Mouse (Mus musculus) limb, embryonic 15.5 days (tissue): ENCODE results near the gene Aqp1. TPM values are rescaled to one million over a fixed set of nuclear protein-coding genes. Genes with fewer than 3 reads are reported as not detected.

Source experiments
- ATAC-seq: fragments of 200-750 bp; cut with Nextera tagmentation; 2 replicates; pipeline ENCODE4 v1.8.0; 2017; ENCODE audit warnings: low read depth, moderate TSS enrichment; ENCODE audit not compliant: insufficient number of reproducible peaks, low FRiP score, low TSS enrichment
- H3K27ac ChIP-seq: fragments of 300-500 bp; sonication (generic); 2 replicates; pipeline ENCODE4 v1.5.1; 2015; ENCODE audit warnings: moderate library complexity, mild to moderate bottlenecking, inconsistent platforms
- H3K27me3 ChIP-seq: fragments of 300-500 bp; sonication (generic); 2 replicates; pipeline ENCODE4 v1.6.1; 2015; ENCODE audit warnings: inconsistent platforms
- H3K36me3 ChIP-seq: fragments of 300-500 bp; sonication (generic); 2 replicates; pipeline ENCODE4 v1.6.1; 2015; ENCODE audit warnings: inconsistent platforms
- H3K4me1 ChIP-seq: fragments of 300-500 bp; sonication (generic); 2 replicates; pipeline ENCODE4 v1.6.1; 2015; ENCODE audit warnings: inconsistent platforms
- H3K4me2 ChIP-seq: fragments of 300-500 bp; sonication (generic); 2 replicates; pipeline ENCODE4 v1.6.1; 2015; ENCODE audit warnings: mild to moderate bottlenecking, inconsistent platforms
- H3K4me3 ChIP-seq: fragments of 300-500 bp; sonication (generic); 2 replicates; pipeline ENCODE4 v1.5.1; 2015; ENCODE audit warnings: mild to moderate bottlenecking, inconsistent platforms
- H3K9ac ChIP-seq: fragments of 300-500 bp; sonication (generic); 2 replicates; pipeline ENCODE4 v1.6.1; 2015; ENCODE audit warnings: inconsistent platforms
- H3K9me3 ChIP-seq: fragments of 300-500 bp; sonication (generic); 2 replicates; pipeline ENCODE4 v1.6.1; 2016; ENCODE audit warnings: inconsistent platforms
- WGBS: fragments of 180-500 bp; shearing (Covaris S2); methylation state at CpG from one replicate; pipeline ENCODE4 v1.1.7; 2015; 5-methylcytosine and 5-hydroxymethylcytosine counted together
- polyA plus RNA-seq: library from polyadenylated mRNA; unstranded; fragments of >200 nt; fragmentation: Nextera tagmentation; extraction: Ambion mirVana; gene quantifications from 2 replicates; pipeline ENCODE4 v1.2.1, GENCODE M21; 2015

Aqp1 gene
- polyA plus RNA-seq, 1 experiment from 2014 or later: 122 TPM

DNA sequence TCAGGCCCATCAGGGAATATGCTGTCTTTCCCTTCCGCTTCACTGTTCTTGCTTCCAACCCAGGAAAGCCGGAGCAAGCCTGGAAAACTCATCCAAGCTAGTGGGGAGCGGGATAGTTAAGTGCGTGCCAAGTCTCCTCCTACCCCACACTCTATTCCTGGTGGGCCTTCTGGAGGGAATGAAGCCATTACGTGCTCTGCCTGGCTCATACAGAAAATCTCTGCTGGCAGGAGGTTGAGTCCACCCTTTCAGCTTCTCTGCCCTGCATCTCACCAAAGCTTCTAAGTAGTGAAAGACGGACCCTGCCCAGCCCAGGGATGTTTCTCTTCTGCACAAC lies 3.5 kb upstream of the Aqp1 start:
- H3K27ac ChIP-seq: peak overlapping the region; percentile 80

DNA sequence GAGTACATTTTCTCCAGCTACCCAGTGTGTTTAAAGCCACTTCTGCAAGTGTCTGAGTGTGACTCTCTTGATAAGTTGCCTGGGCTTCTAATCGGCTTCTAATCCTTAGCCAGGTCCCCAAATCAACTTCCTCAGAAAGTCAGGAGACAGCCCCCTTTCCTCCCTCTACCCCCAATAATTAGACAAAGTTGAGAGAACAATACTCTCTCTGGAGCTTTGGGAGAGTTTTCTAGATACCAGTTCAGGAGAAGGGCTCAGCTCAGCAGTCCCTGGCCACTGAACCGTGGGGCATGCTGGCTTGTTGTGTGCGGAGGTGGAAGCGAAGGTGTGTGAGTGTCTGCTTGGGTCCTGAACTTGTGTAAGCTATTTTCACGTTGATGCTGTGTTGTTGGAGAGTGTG lies 1.0 kb downstream of the Aqp1 start:
- Histone ChIP-seq H3K4me2 (peak overlapping the region; percentile 45), H3K27ac (peak overlapping the region; percentile 47; the same call in 1 of the 2 replicates), H3K4me3 (peak overlapping the region; percentile 34), H3K4me1 (peaks cover 88% of the 10 kb centered on the region), H3K9me3 (no peaks in the 10 kb centered on the region), H3K36me3 (no peaks in the 10 kb centered on the region), H3K27me3 (no peaks in the 10 kb centered on the region), H3K9ac (no peak overlapping the region)
- no peak for ATAC-seq
- 73% methylated on average over 5 of the region's 5 CpGs for WGBS

More for the DNA sequence above, 3.5 kb upstream of the Aqp1 start:
- H3K4me2 ChIP-seq: no peak overlapping the region
- H3K4me1 ChIP-seq: peaks cover 64% of the 10 kb centered on the region
- H3K9ac ChIP-seq: no peak overlapping the region
- H3K4me3 ChIP-seq: no peak overlapping the region
- H3K9me3 ChIP-seq: no peaks in the 10 kb centered on the region
- WGBS: 34% methylated on average over 6 of the region's 6 CpGs
- ATAC-seq: peak; percentile 69
- no peaks in the 10 kb centered on the region for H3K36me3 ChIP-seq
- H3K27me3 ChIP-seq: no peaks in the 10 kb centered on the region

DNA sequence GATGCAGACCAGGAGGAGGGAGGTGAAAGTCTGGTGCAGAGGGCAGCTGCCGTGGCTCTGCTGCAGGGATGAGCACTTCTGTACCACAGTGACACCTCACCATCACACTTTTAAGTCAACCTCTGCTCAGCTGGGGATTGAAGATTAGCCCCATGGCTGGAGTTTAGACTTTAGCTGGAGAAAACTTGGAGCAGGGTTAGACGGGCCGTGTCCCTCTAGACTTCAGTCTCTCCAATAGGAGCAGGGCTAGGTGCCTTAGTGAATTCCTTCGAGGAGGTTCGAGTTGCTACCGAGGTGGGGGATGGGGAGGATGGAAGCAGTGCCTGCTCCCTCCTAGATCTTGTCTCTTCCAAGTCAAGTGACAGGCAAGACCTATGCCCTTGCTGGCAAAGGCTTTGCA lies 1.8 kb downstream of the Aqp1 start:
- peaks cover 88% of the 10 kb centered on the region for H3K4me1 ChIP-seq
- H3K4me2 ChIP-seq: peak overlapping the region; percentile 45
- 43% methylated on average over 6 of the region's 6 CpGs for WGBS
- H3K36me3 ChIP-seq: no peaks in the 10 kb centered on the region
- no peak for ATAC-seq
- no peaks in the 10 kb centered on the region for H3K9me3 ChIP-seq
- H3K27me3 ChIP-seq: no peaks in the 10 kb centered on the region
- 0 out of 2 replicates have a peak overlapping the region, but pooled peaks have one; percentile 28 for H3K9ac ChIP-seq
- H3K4me3 ChIP-seq: peak overlapping the region; percentile 34
- H3K27ac ChIP-seq: peak overlapping the region; percentile 11; the same call in 1 of the 2 replicates

DNA sequence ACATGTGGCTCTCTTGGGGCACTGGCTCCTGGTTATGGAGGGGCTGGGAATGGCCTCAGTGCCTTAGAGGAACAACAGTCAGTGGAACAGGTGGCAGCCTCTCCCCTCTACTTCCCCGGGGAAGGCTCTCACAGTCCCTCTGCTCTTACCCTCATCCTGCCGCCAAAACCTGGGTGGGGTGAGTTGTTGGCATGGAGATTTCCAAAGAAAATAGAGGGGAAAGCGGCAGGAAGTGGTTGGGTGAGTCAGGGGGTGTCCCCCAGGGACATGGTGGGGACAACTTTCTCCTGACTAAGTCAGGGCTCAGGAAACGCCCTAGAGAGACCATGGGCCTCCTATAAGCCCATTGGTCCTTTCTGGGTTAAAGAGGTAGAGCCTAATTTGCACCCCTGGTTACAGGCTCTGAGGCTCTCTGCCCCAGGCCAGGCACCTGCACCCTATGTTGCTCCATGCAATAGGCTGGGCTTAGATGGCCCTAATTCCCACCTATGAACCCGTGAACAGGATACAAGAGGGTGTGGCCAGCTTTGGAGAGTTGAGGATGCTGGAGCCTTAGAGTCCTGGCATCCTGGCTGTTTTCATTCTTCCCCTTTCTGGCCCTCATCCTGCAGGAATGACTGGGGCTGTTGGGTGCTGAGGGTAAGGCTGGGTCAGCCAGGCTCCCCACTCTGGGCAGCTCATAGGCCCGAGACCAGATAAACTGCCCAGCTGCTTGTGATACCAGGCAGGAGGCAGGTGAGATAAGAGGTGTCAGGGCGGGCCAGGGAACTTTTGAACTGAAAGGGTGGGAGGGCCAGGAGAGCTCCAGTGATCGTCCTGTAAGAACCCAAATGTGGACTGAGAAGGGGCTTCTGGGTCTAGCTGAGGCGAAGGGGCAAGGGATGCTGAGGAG lies 2.9 kb downstream of the Aqp1 start:
- Histone ChIP-seq H3K4me2 (peak overlapping the region; percentile 45), H3K9ac (no peak overlapping the region), H3K27ac (0 out of 2 replicates have a peak overlapping the region, but pooled peaks have one; percentile 4), H3K9me3 (no peaks in the 10 kb centered on the region), H3K36me3 (no peaks in the 10 kb centered on the region), H3K4me3 (peak overlapping the region; percentile 34), H3K27me3 (no peaks in the 10 kb centered on the region), H3K4me1 (peaks cover 86% of the 10 kb centered on the region)
- 60% methylated on average over 9 of the region's 9 CpGs for WGBS
- ATAC-seq: no peak

DNA sequence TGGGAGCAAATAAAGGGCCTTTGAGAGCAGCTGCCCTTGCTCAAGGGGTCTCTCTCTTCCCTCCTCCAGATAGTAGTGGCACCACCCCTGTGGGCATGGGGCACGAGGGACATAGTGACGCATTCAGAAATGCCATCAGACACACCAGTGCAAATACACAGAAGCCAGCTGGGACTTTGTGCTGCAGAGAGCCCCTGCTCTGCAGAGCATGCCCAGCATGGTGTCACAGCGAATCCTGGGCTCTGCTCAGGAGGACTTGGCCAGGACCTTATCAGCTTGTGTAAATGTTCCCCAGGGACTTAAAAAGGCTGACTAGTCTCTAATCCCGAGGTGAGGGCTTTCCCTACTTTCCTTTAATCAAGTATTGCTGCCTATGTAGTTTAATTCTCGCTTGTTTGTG lies 5.5 kb downstream of the Aqp1 start:
- peak overlapping the region; percentile 43; the same call in 1 of the 2 replicates for H3K27ac ChIP-seq
- 38% methylated on average over 5 of the region's 5 CpGs for WGBS

DNA sequence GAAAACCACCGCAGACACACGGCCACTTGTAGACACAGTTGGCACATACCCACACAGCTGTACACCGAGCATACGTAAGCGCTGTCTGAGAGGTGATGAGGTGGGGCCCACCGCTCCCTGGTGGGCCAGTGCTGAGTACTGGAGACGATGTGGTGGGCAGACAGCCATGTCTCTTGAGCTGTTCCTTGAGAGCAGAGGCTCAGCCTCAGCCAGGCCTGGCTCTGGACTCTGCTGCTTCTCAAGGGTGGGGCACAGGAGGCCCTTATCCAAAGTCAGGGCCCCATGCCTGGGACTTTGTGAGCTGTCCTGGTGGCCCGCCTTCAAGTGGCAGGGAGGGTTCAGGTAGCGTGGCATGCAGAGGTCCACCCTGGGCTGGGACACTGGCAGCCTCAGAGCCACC lies 6.1 kb downstream of the Aqp1 start:
- H3K9me3 ChIP-seq: no peaks in the 10 kb centered on the region
- H3K27me3 ChIP-seq: no peaks in the 10 kb centered on the region
- ATAC-seq: peak; percentile 49; the same call in 1 of the 2 replicates
- WGBS: 48% methylated on average over 9 of the region's 9 CpGs
- H3K4me2 ChIP-seq: no peak overlapping the region
- H3K27ac ChIP-seq: peak overlapping the region; percentile 76
- H3K4me1 ChIP-seq: peaks cover 61% of the 10 kb centered on the region
- H3K4me3 ChIP-seq: no peak overlapping the region
- H3K9ac ChIP-seq: no peak overlapping the region
- peaks cover 12% of the 10 kb centered on the region; the same call in 1 of the 2 replicates for H3K36me3 ChIP-seq

More for the DNA sequence above, 5.5 kb downstream of the Aqp1 start:
- Histone ChIP-seq H3K9me3 (no peaks in the 10 kb centered on the region), H3K4me3 (no peak overlapping the region), H3K27me3 (no peaks in the 10 kb centered on the region), H3K9ac (no peak overlapping the region), H3K36me3 (peaks cover 6% of the 10 kb centered on the region; the same call in 1 of the 2 replicates), H3K4me2 (no peak overlapping the region), H3K4me1 (peaks cover 66% of the 10 kb centered on the region)
- ATAC-seq: no peak

DNA sequence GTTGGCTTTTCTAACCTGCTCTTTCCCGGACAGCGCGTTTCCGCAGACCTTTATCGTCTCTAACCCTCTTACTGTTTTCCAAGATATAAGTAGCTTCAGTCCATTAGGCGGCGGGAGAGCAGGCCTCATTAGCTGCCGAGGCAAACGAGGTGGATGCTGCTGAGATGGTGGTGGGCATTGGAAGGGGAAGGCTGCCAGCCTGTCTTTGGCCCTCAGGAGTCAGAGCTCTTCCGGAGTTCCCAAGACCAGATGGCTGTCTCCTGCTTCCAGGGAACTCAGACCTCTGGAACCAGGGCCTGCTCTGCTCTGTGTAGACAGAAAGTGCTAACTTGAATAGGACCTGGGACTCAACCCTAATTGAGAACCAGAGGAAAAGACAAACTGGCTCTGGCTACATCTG lies 7.2 kb downstream of the Aqp1 start:
- no peaks in the 10 kb centered on the region for H3K9me3 ChIP-seq
- H3K4me2 ChIP-seq: no peak overlapping the region
- no peak overlapping the region for H3K4me3 ChIP-seq
- ATAC-seq: no peak
- peaks cover 13% of the 10 kb centered on the region; the same call in 1 of the 2 replicates for H3K36me3 ChIP-seq
- peaks cover 50% of the 10 kb centered on the region for H3K4me1 ChIP-seq
- H3K27ac ChIP-seq: peak overlapping the region; percentile 76
- 76% methylated on average over 10 of the region's 10 CpGs for WGBS
- no peaks in the 10 kb centered on the region for H3K27me3 ChIP-seq
- H3K9ac ChIP-seq: no peak overlapping the region

DNA sequence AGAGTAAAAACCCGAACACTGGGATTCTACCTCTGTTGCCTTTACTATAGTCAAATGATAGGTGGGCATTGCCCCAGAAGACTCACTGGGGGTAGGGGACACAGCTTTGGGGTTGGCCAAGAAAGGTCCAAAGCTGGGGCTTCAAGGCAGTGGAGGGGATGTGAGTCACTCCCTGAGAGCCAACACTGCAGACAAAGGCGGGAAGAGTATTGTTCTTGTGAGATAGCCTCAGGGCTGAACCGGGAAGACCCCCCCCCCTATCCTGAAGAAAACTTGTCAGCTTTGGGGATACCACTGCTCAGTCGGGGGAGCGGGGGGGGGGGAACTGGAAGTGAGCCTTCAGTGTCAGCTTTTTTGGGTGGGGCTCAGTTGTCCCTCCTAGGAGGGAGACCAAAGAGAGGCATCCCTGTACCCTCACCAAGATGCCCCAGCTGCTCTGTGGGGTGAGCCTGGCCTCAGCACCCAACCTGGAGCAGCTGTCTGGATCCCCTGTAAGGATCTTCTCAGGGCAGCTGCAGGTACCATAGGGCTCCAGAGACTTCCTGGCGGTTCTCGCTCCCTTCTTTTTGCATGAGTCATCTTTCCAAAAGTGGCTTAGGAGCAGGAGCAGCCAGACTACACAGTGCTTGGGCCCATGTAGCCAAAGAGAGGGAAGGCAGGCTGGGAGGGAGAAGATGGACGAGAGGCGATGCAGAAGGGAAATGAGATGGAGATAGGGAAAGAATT lies 8.2 kb downstream of the Aqp1 start:
- H3K4me1 ChIP-seq: peaks cover 40% of the 10 kb centered on the region
- H3K36me3 ChIP-seq: peaks cover 13% of the 10 kb centered on the region; the same call in 1 of the 2 replicates
- no peaks in the 10 kb centered on the region for H3K9me3 ChIP-seq
- H3K4me3 ChIP-seq: no peak overlapping the region
- 84% methylated on average over 9 of the region's 9 CpGs for WGBS
- H3K27ac ChIP-seq: no peak overlapping the region
- H3K27me3 ChIP-seq: no peaks in the 10 kb centered on the region
- H3K9ac ChIP-seq: no peak overlapping the region
- ATAC-seq: no peak
- no peak overlapping the region for H3K4me2 ChIP-seq

DNA sequence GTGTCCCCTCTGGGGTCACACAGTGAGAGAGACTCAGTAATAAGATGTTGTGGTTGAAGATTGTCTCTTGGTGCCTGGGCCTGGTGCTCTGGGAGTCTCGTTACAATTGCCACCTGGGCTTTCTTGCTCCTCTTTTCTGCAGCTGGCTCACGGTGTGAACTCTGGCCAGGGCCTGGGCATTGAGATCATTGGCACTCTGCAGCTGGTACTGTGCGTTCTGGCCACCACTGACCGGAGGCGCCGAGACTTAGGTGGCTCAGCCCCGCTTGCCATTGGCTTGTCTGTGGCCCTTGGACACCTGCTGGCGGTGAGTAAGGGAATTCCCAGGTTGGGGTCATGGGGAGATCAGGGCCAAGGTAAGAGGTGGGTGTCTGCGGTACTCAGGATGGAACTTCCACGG lies 9.0 kb downstream of the Aqp1 start:
- Histone ChIP-seq H3K36me3 (peaks cover 13% of the 10 kb centered on the region; the same call in 1 of the 2 replicates), H3K4me3 (no peak overlapping the region), H3K27me3 (no peaks in the 10 kb centered on the region), H3K27ac (no peak overlapping the region), H3K9ac (no peak overlapping the region), H3K4me2 (no peak overlapping the region), H3K4me1 (peaks cover 33% of the 10 kb centered on the region), H3K9me3 (no peaks in the 10 kb centered on the region)
- WGBS: 83% methylated on average over 10 of the region's 10 CpGs
- ATAC-seq: no peak

DNA sequence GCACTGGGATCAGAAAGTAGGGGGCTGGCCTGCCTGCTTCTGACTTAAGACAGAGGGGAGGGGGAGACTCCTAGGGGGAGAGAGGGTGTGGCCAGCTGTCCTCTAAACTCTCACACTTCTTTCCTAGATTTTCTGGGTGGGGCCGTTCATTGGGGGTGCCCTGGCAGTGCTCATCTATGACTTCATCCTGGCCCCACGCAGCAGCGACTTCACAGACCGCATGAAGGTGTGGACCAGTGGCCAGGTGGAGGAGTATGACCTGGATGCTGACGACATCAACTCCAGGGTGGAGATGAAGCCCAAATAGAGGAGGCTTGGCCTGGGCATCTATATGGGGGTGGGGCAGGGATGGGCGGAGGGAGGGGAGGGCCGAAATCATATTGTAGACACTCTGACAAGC lies 10.3 kb downstream of the Aqp1 start:
- Histone ChIP-seq H3K4me1 (peaks cover 22% of the 10 kb centered on the region), H3K36me3 (peaks cover 13% of the 10 kb centered on the region; the same call in 1 of the 2 replicates), H3K4me2 (no peak overlapping the region), H3K9me3 (no peaks in the 10 kb centered on the region), H3K27ac (no peak overlapping the region), H3K4me3 (no peak overlapping the region), H3K9ac (no peak overlapping the region), H3K27me3 (no peaks in the 10 kb centered on the region)
- WGBS: 80% methylated on average over 7 of the region's 7 CpGs
- no peak for ATAC-seq

GRCm38 (mm10) chr6:55347711-55348571 lies 11.7 kb downstream of the Aqp1 start:
- H3K36me3 ChIP-seq: peaks cover 13% of the 10 kb centered on the region; the same call in 1 of the 2 replicates
- no peak for ATAC-seq
- no peaks in the 10 kb centered on the region for H3K9me3 ChIP-seq
- H3K9ac ChIP-seq: no peak overlapping the region
- 88% methylated on average over 5 of the region's 5 CpGs for WGBS
- no peak overlapping the region for H3K4me3 ChIP-seq
- peaks cover 9% of the 10 kb centered on the region for H3K4me1 ChIP-seq
- no peaks in the 10 kb centered on the region for H3K27me3 ChIP-seq
- no peak overlapping the region for H3K27ac ChIP-seq
- no peak overlapping the region for H3K4me2 ChIP-seq
